Mouse (Mus musculus) kidney, embryonic 15.5 days (tissue): ENCODE results near the gene 1700029H14Rik. TPM values are rescaled to one million over a fixed set of nuclear protein-coding genes. Genes with fewer than 3 reads are reported as not detected.

Experiments
- ATAC-seq: fragments of 200-750 bp; cut with Nextera tagmentation; replicated peaks from 2 replicates; pipeline ENCODE4 v1.8.0; 2017; ENCODE audit warnings: moderate TSS enrichment; ENCODE audit not compliant: low FRiP score
- H3K27ac ChIP-seq: fragments of 300-500 bp; sonication (generic); 2 replicates; pipeline ENCODE4 v1.5.1; 2015; ENCODE audit warnings: mild to moderate bottlenecking, inconsistent platforms
- H3K27me3 ChIP-seq: fragments of 300-500 bp; sonication (generic); 2 replicates; pipeline ENCODE4 v1.6.1; 2015; ENCODE audit warnings: inconsistent platforms
- H3K36me3 ChIP-seq: fragments of 300-500 bp; sonication (generic); 2 replicates; pipeline ENCODE4 v1.6.1; 2015; ENCODE audit warnings: inconsistent platforms
- H3K4me1 ChIP-seq: fragments of 300-500 bp; sonication (generic); 2 replicates; pipeline ENCODE4 v1.6.1; 2015; ENCODE audit warnings: inconsistent platforms
- H3K4me2 ChIP-seq: fragments of 300-500 bp; sonication (generic); 2 replicates; pipeline ENCODE4 v1.6.1; 2015; ENCODE audit warnings: moderate library complexity, mild to moderate bottlenecking, inconsistent platforms
- H3K4me3 ChIP-seq: fragments of 300-500 bp; sonication (generic); replicated peaks from 2 replicates; pipeline ENCODE4 v1.5.1; 2015; ENCODE audit warnings: mild to moderate bottlenecking, inconsistent platforms
- H3K9ac ChIP-seq: fragments of 300-500 bp; sonication (generic); 2 replicates; pipeline ENCODE4 v1.6.1; 2015; ENCODE audit warnings: mild to moderate bottlenecking, inconsistent platforms
- H3K9me3 ChIP-seq: fragments of 300-500 bp; sonication (generic); replicated peaks from 2 replicates; pipeline ENCODE4 v1.6.1; 2016; ENCODE audit warnings: inconsistent platforms
- WGBS: fragments of 180-500 bp; shearing (Covaris S2); methylation state at CpG from one replicate; pipeline ENCODE4 v1.1.7; 2015; ENCODE audit warnings: mixed read lengths; 5-methylcytosine and 5-hydroxymethylcytosine counted together
- polyA plus RNA-seq: library from polyadenylated mRNA; unstranded; fragments of >200 nt; fragmentation: Nextera tagmentation; extraction: Ambion mirVana; gene quantifications from 2 replicates; pipeline ENCODE4 v1.2.1, GENCODE M21; 2015

1700029H14Rik gene
- polyA plus RNA-seq, 1 experiment from 2014 or later = not detected

DNA sequence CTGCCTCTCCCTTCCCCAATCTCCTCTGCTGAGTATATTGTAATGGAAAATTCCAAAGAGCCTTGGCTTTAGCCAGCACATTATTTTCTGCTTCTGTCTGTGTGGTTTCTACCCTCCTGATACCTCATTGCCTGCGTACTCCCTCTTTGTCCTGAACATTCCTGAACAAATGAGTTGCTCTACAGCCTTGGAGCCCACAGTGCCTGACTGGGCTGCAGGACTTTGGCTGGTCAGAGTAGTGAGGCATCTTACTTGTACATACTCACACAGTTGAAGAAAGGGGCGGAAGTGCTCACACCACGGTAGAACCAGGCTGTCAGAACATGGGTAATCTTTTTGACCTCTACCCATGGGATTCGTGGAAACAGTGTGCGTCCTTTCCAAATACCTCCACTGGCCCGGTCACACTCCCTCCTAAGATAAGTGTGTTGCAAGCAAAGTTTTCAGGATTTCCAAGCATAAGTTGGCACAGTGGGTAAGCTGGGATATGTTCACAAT is 44.9 kb downstream of the 1700029H14Rik start:
- H3K27me3 ChIP-seq = 0 out of 2 replicates have a peak, but pooled peaks cover 3% of the 10 kb centered on the region
- H3K4me2 ChIP-seq = no peak overlapping the region
- H3K4me3 ChIP-seq = no peak overlapping the region
- no peak overlapping the region for H3K27ac ChIP-seq
- H3K4me1 ChIP-seq = peaks cover 15% of the 10 kb centered on the region
- no peaks in the 10 kb centered on the region for H3K9me3 ChIP-seq
- WGBS = 87% methylated on average over 6 of the region's 6 CpGs
- H3K9ac ChIP-seq = no peak overlapping the region
- no peaks in the 10 kb centered on the region for H3K36me3 ChIP-seq
- no peak for ATAC-seq

DNA sequence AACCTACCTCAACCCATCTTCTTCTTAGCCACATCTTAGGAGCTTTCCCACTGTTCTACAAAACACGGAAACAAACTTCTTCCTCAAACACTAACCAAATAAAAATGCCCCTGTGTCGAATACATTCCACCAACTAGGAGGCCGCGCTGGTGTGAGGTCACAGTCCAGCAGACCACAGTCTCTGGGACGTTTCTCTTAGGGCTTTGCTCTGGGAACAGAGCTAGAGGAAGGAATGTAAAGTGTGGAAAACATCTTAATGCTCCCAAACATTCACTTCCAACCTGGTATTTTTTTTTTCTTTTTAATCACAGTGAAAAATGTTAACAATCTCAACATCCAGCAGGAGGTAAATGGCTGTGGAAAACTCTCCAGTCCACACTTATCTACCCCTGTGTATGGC is 45.5 kb downstream of the 1700029H14Rik start:
- Histone ChIP-seq H3K9ac (no peak overlapping the region), H3K27me3 (0 out of 2 replicates have a peak, but pooled peaks cover 3% of the 10 kb centered on the region), H3K4me3 (no peak overlapping the region), H3K36me3 (no peaks in the 10 kb centered on the region), H3K4me1 (peaks cover 15% of the 10 kb centered on the region), H3K9me3 (no peaks in the 10 kb centered on the region), H3K4me2 (no peak overlapping the region), H3K27ac (peak overlapping the region; percentile 22; the same call in 1 of the 2 replicates)
- ATAC-seq = no peak
- 68% methylated on average over 5 of the region's 5 CpGs for WGBS

DNA sequence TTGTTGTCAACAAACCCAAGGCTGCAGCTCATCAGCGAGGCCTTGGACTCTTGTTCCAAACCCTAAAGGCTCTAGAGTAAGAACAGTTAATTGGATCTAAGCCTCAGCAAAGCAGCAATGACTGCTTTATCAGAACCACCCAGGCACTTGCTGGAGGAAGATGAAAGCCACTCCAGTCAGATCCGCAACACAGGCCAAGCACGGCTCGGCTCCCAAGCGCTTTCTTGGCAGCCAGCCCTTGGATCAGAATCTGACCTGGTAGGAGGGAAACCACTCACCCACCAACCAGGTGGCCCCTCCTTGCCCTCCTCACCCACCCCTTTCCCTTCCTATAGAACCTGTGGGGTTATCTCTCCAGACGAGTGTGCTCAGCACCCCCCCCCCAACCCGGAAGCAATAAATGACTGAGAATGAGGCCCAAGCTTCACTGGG is 46.2 kb downstream of the 1700029H14Rik start:
- Histone ChIP-seq H3K9ac (no peak overlapping the region), H3K4me3 (no peak overlapping the region), H3K27me3 (0 out of 2 replicates have a peak, but pooled peaks cover 3% of the 10 kb centered on the region), H3K9me3 (no peaks in the 10 kb centered on the region), H3K27ac (no peak overlapping the region), H3K4me1 (peaks cover 10% of the 10 kb centered on the region), H3K4me2 (no peak overlapping the region), H3K36me3 (no peaks in the 10 kb centered on the region)
- ATAC-seq = 0 out of 2 replicates have a peak, but pooled peaks have one; percentile 49
- 59% methylated on average over 7 of the region's 7 CpGs for WGBS

DNA sequence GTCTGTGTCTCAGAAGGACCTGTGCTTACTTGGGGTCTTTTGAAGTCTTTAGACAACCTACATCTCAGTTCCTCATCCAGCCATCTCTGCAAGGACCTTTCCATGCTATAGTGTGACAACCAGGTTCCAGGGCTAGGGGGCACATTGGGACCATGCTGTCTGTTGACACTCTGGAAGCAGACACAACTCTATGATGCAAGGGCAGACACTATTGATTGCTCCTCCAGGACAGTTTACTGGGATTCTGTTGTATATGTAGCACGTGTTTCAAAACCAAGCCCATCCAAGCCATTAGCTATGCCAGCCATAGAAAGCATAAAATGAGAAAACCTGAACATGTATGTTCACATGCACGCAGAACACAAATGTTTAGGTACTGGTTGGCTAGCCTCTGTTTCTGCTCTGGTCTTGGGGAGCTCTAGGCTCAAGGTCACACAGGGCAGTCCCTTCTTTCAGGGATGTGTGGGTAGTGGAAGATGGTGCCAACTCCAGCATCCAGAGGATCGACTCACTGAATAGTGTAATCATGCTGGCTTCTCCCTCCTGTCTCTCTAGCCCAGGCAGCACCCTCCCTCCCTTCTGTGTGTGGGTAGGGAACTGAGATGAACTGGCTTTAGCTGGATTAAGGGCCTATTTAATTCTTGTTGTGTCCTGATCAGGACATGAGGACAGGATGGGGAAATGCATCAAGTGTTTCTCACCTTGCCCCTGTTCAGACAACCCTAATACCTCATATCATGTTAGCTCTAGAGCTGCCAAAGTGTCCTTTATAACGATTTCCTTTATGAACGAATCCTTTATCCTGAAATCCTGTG is 48.5 kb downstream of the 1700029H14Rik start:
- Histone ChIP-seq H3K27ac (no peak overlapping the region), H3K27me3 (no peaks in the 10 kb centered on the region), H3K4me3 (no peak overlapping the region), H3K4me1 (peaks cover 7% of the 10 kb centered on the region), H3K4me2 (no peak overlapping the region), H3K9me3 (no peaks in the 10 kb centered on the region), H3K36me3 (no peaks in the 10 kb centered on the region), H3K9ac (no peak overlapping the region)
- WGBS = 83% methylated on average over 5 of the region's 5 CpGs
- ATAC-seq = no peak

DNA sequence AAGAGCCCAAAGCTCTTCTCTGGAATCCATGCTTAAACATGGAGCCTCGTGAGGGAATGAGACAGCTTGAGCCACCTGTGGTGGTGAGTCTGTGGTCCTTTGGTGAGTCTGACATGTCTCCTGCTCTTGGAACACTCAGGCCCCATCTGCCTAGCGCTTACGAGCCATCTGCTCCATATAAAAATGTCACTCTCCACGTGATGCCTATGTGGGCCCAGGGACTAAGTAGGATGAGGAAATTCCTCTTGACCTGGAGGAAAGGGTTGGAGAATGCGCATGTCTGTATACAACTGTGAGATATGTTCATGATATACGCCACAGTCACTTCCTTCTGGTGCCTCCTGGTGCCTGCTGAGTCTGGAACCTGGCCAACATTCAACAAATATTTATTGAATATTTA is 49.6 kb downstream of the 1700029H14Rik start:
- H3K9ac ChIP-seq = no peak overlapping the region
- H3K27me3 ChIP-seq = no peaks in the 10 kb centered on the region
- H3K4me3 ChIP-seq = no peak overlapping the region
- no peaks in the 10 kb centered on the region for H3K9me3 ChIP-seq
- H3K27ac ChIP-seq = no peak overlapping the region
- WGBS = 50% methylated on average over 6 of the region's 6 CpGs
- ATAC-seq = no peak
- H3K4me2 ChIP-seq = no peak overlapping the region
- peaks cover 8% of the 10 kb centered on the region for H3K4me1 ChIP-seq
- no peaks in the 10 kb centered on the region for H3K36me3 ChIP-seq

DNA sequence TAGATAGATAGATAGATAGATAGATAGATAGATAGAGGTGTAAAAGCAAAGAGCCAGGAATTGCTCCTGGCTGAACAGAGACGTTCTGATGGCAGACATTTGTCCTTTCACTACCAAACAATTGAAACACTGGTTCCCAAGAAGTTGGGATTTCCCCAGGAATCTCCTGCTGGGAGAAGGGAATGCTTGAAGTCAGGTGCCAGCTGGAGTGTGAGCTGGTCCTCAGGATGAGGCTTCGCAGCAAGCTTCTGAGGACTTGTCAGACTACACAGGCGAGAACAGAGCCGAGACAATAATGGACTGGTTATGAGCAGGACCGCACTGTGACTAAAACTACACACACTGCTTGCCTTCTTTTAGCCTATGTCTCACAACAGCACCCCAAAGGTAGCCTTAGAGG is 50.2 kb downstream of the 1700029H14Rik start:
- no peak overlapping the region for H3K4me3 ChIP-seq
- no peaks in the 10 kb centered on the region for H3K36me3 ChIP-seq
- H3K27me3 ChIP-seq = no peaks in the 10 kb centered on the region
- 82% methylated on average over 5 of the region's 5 CpGs for whole genome bisulfite sequencing
- H3K4me2 ChIP-seq = no peak overlapping the region
- no peak overlapping the region for H3K27ac ChIP-seq
- peaks cover 11% of the 10 kb centered on the region for H3K4me1 ChIP-seq
- no peak overlapping the region for H3K9ac ChIP-seq
- no peak for ATAC-seq
- H3K9me3 ChIP-seq = no peaks in the 10 kb centered on the region

DNA sequence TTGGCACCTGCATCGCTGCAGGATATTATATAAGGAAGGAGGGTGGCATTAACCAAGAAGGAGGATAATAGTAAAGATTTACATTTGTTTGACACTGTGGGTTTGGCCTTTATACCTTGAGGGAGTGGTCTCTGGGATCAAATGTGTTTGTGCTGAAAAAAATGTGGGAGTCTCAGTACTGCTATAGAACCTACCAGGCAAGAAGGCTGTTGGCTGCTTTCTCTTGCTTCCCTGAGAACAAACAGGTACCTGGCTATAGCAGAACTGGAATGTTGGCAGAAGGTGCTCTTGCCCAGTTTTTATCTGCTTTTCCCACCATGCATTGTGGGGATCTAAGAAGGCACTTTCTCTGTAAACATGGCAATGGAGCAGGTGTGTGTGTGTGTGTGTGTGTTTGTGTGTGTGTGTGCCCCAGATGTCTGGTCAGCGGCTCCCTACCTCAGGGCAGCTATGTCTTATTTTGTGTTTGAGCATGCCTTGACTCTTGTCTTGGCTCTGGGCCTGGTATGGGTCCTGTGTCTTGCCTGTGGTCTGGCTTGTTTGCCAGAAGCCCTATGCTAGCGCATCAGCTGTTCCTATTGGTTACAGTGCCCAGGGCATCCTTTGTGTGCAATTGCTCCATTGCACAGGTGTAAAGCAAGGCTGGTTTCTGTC is 54.9 kb downstream of the 1700029H14Rik start:
- 75% methylated on average over 3 of the region's 3 CpGs for WGBS
- no peaks in the 10 kb centered on the region for H3K9me3 ChIP-seq
- H3K4me1 ChIP-seq = peaks cover 9% of the 10 kb centered on the region; the same call in 1 of the 2 replicates
- no peaks in the 10 kb centered on the region for H3K36me3 ChIP-seq
- no peaks in the 10 kb centered on the region for H3K27me3 ChIP-seq
- no peak overlapping the region for H3K9ac ChIP-seq
- no peak overlapping the region for H3K4me2 ChIP-seq
- H3K27ac ChIP-seq = no peak overlapping the region
- no peak overlapping the region for H3K4me3 ChIP-seq
- no peak for ATAC-seq

DNA sequence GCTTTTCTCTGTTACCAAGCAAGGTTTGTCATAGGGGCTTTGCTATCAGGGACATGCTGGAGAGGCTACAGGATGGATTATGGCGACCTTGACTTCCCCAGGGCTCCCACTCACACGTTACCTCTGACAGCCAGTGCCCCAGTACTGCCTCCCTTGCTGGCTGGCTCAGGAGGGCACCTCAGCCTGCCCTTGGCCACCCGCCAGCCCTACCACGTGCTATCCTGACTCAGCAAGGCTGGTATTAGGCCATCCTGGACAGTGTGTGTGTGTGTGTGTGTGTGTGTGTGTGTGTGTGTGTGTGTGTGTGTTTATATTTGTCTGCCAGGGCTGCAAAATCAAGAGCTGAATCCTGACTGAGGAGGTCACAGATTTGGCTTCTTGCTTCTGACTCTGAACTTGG is 55.4 kb downstream of the 1700029H14Rik start:
- H3K36me3 ChIP-seq = no peaks in the 10 kb centered on the region
- H3K4me2 ChIP-seq = no peak overlapping the region
- peak; percentile 87 for ATAC-seq
- 37% methylated on average over 4 of the region's 4 CpGs for WGBS
- no peaks in the 10 kb centered on the region for H3K9me3 ChIP-seq
- no peaks in the 10 kb centered on the region for H3K27me3 ChIP-seq
- no peak overlapping the region for H3K9ac ChIP-seq
- H3K4me3 ChIP-seq = no peak overlapping the region
- peak overlapping the region; percentile 13; the same call in 1 of the 2 replicates for H3K27ac ChIP-seq
- peaks cover 9% of the 10 kb centered on the region; the same call in 1 of the 2 replicates for H3K4me1 ChIP-seq

DNA sequence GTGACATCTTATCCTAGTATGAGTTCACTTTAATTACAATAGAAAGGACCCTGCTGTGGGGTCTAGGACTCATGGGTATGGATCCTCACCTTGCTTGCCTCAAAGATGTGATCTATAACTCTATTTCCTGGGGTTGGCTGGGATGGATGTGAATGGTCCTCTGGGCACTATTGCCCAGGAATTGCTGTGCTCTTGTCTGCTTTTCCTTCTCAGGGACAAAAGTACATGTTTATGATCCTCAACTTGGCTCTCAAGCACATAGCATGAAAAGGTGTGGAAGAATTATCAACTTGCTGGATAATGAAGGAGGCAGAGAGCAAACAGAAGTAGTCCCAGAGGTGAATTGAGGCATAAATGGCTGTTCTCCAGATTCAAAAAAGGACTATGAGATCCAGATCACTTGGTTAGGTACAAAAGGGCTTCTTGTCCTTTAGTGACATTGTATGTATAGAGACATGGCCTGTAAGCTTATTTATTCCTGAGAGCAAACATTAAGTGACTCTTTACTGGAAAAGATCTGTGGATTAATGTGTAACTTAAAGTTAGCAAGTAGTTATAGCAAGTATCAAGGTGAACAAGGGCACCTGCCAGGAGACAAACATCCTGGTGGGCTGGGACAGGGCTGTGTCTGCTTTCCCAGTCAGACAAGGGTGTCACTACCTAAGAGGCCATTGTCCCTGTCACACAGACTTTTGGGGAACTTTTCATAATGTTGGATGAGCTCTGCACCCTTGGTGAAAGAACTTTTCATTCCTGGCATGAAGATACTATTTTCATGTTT is 57.2 kb downstream of the 1700029H14Rik start:
- H3K9me3 ChIP-seq = no peaks in the 10 kb centered on the region
- peak overlapping the region; percentile 23 for H3K27ac ChIP-seq
- H3K27me3 ChIP-seq = no peaks in the 10 kb centered on the region
- peaks cover 9% of the 10 kb centered on the region; the same call in 1 of the 2 replicates for H3K4me1 ChIP-seq
- no peak overlapping the region for H3K4me3 ChIP-seq
- H3K4me2 ChIP-seq = no peak overlapping the region
- H3K9ac ChIP-seq = no peak overlapping the region
- no peaks in the 10 kb centered on the region for H3K36me3 ChIP-seq
- ATAC-seq = no peak

DNA sequence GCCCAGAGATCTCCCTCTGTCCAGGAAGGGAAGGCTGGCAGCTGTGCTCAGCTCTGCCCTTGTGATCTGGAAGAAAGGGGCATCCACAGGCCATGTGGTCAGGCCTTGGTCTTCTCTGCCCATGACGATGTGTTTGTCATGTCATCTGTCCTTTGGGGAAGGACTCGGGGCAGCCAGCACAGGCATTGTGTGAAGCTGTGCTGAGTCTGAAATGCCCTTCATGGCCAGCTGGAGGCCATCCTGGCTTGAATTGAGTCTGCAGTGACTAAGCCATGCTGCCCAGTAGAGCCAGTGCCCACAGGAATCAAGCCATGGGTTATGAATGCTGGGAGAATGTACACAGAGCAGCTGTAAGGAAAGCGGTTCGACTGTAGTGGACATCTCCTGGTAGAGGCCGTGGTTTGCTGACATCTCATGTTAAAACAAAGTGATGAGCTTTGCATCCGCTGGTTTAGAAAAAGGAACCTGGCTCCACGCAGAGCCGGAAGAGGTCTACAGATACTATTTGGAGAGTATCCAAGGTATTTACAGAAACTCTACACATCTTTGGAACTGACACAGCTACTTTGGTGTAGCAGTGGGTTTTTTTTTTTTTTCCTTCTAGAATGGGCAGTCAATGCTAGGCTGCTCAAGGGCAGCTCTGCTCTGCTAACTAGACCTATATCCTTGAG is 58.2 kb downstream of the 1700029H14Rik start:
- peaks cover 9% of the 10 kb centered on the region; the same call in 1 of the 2 replicates for H3K4me1 ChIP-seq
- H3K27me3 ChIP-seq = no peaks in the 10 kb centered on the region
- no peaks in the 10 kb centered on the region for H3K9me3 ChIP-seq
- no peak overlapping the region for H3K9ac ChIP-seq
- no peak overlapping the region for H3K27ac ChIP-seq
- H3K4me2 ChIP-seq = no peak overlapping the region
- H3K4me3 ChIP-seq = no peak overlapping the region
- no peaks in the 10 kb centered on the region for H3K36me3 ChIP-seq
- WGBS = 85% methylated on average over 8 of the region's 8 CpGs
- no peak for ATAC-seq

DNA sequence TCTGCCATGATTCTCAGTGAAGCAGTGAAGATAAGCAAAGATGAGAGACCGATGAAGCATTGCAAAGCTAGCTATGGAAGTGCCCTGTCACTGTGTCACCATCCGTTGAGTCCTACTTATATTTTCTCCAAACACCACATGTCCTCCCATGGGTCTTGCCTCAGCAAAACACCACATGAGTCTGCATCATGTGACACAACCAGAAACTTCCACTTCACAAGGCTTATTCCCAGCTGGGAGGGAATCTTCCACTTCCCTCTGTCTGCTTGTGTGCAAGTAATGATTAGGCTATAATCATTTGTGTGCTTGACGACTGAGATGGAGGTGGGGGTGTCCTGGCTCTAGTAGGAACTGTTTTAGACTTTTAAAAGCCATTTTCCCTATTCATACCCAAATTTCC is 61.0 kb downstream of the 1700029H14Rik start:
- ATAC-seq = no peak
- no peak overlapping the region for H3K4me3 ChIP-seq
- no peaks in the 10 kb centered on the region for H3K27me3 ChIP-seq
- 80% methylated on average over 3 of the region's 3 CpGs for WGBS
- no peaks in the 10 kb centered on the region for H3K4me1 ChIP-seq
- no peak overlapping the region for H3K4me2 ChIP-seq
- no peak overlapping the region for H3K9ac ChIP-seq
- H3K27ac ChIP-seq = no peak overlapping the region
- H3K36me3 ChIP-seq = no peaks in the 10 kb centered on the region
- H3K9me3 ChIP-seq = no peaks in the 10 kb centered on the region
